Mouse (Mus musculus): ENCODE results near the gene C87499.

C87499 gene

DNA sequence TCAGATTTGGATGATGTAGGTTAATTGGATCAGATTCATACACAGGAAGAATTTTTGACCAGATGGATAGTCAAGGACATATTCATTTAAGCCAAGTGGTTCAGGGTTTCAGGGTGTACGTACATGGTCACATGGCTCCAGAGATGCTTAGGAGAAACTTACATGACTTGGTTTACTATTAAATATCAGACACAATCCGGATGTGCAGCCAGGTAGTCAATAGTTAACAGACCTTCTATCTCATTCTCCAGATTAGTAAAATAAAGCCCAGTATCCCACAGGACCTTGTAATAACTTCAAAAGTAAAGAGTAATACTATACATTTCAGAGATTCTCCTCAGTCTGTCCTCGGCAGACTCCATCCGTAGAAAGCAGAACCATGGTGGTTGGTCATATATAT lies at the start of gene C87499:
TSS of gene C87499 (minus strand) at position 101 of the 400 bp plus-strand sequence.
- in situ Hi-C loops (cut with MboI; ENCODE audit: low sequenced_read_pairs): no loop called here

DNA sequence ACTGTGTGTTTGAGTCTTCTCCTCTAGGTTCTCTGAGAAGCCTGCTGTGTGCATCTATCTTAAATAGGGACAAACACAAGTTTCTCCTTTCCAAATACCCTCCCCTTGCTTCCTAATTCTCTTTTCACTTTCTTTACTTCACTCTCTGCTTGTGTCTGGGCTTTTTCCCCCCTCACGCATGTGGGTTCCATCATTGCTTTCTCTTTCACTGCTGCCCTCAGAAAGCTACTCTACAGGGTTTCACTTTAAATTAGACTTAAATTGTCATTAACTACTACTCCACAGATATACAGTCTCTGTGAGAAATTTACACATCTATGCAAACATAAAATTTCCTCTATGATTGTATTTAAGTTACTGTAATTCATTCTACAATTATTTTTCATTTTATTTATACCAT lies 49.6 kb upstream of the C87499 start, which contains the start of gene Ifna2:
TSS of gene Ifna2 (minus strand) at position 101 of the 400 bp plus-strand sequence.
- in situ Hi-C loops (cut with MboI; ENCODE audit: low sequenced_read_pairs): no loop called here

DNA sequence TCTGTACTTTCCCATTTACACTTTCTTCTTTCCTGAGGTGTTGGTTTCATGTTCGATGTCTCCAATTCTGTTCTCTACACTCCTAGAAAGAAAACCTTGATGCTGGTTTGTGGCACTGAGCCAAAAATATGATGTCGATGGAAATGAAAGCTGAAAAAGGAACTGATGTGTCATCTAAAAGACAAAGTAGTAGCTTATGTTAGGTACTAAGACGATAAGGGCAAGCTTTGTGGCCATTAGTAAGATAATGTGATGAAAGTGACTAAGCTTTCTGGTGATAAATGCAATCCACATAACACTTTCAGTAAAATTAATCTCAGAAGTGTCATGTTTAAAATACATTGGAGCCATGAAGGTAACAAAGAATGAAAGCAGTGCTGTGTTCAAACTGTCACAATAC lies 47.1 kb upstream of the C87499 start:
- in situ Hi-C loops (cut with MboI; ENCODE audit: low sequenced_read_pairs): no loop called here

DNA sequence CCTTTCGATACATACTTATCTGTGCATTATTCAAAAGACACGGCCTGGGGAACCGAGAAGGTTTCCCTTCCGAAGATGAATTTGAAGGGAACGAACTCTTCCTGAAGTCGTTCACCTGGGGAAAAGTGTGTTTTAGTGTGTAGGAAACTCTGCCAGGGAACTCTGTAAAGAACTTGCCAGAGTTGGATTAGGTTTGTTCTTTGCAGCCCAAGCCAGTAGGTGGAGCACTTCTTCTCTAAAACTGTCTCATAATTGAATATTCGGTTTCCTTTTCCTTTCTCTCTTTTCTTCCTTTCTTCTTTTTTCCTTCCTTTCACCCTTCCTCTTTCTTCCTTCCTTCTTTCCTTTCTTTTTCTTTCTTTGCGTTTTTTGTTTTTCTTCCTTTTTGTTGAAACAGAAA lies 46.2 kb upstream of the C87499 start:
- in situ Hi-C loops (cut with MboI; ENCODE audit: low sequenced_read_pairs): no loop called here

DNA sequence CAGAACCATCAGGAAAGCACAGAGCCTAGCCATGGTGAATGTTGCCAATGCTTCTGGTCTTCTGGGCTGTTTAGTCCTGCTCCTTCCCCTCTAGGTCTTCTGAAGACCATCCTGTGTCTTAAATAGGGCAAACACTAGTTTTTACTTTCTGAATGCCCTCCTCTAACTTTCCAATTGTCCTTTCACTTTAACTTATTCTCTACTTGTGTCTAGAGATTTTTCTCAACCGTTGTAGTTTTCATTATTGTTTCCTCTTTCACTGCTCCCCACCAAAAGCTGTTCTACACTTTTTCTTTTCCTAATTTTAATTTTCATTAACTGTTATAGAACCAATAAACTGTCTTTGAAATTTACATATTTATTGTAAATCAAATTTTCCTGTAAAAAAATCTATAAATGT lies 42.6 kb upstream of the C87499 start, which contains the start of gene Ifna16:
TSS of gene Ifna16 (minus strand) at position 101 of the 400 bp plus-strand sequence.
- in situ Hi-C loops (cut with MboI; ENCODE audit: low sequenced_read_pairs): no loop called here

DNA sequence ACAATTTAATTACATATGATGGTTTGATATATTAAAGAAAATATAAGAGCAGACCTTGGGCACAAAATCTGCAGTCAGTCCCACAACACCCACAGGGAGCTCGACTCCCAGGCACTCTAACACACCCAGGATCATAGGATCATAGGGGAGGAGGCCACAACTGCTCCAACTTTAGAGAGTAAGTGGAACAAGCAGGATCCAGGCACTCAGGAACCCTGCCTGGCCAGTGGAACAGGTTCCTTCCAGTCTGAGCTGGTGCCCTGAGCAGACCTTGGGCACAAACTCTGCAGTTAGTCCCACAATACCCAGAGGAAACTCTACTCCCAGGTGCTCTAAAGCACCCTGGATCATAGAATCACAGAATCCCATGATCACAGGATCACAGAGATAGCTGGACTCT lies 21.2 kb upstream of the C87499 start:
- in situ Hi-C loops (cut with MboI; ENCODE audit: low sequenced_read_pairs): no loop called here

DNA sequence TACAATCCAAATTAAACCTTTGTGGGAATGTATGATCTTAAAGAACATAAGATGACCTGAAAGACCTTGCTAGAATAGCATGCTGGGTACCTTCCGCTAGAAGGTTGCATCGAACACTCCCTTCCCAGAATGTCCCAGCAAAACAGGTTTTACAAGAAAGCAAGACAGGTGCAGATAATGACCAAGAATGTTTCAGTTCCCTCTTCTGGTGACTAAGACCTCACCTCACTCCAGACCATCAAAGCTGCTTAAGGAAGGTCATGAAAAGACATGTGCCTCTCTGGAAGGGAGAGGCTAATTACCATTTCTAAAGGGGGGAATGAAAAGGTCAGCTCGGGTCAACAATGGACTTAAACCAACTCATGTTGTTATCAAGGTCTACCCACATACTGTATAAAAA lies 19.4 kb upstream of the C87499 start:
- in situ Hi-C loops (cut with MboI; ENCODE audit: low sequenced_read_pairs): no loop called here

DNA sequence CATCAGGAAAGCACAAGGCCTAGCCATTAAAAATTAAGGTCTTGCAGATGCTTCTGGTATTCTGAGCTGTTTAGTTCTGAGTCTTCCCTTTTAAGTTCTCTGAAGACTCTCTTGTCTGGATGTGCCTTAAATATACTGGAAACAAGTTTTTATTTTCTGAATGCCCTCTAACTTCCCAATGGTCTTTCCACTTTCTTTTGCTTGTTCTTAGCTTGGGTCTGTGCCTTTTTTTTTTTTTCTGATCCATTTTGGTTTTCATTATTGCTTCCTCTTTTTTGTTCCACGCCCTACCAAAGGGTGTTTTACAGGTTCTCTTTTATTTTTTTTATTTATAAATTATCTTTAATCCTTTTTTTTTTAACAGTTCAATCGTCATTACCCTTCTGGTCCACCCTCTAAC lies 10.1 kb upstream of the C87499 start, which contains the start of gene Ifna13:
TSS of gene Ifna13 (minus strand) at position 101 of the 400 bp plus-strand sequence.
- in situ Hi-C loops (cut with MboI; ENCODE audit: low sequenced_read_pairs): no loop called here

DNA sequence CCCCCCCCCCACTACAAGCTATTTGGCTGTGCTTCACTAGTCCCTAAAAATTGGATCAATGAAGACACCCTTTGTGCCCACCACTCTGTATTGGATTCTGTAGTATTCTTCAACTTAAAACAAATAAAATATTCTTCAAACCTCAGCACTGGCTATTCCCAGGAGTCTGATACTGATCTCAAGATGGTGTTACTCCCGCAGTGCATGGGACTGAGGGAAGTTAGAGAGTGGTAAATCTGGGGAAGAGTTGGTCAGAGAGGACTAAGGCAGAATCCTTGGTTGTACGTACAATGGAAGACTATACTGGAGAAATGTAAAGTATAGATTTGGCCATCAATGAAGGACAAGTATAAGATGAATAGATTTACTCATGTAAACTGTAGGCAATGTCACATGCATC lies 8.3 kb upstream of the C87499 start:
- in situ Hi-C loops (cut with MboI; ENCODE audit: low sequenced_read_pairs): no loop called here

DNA sequence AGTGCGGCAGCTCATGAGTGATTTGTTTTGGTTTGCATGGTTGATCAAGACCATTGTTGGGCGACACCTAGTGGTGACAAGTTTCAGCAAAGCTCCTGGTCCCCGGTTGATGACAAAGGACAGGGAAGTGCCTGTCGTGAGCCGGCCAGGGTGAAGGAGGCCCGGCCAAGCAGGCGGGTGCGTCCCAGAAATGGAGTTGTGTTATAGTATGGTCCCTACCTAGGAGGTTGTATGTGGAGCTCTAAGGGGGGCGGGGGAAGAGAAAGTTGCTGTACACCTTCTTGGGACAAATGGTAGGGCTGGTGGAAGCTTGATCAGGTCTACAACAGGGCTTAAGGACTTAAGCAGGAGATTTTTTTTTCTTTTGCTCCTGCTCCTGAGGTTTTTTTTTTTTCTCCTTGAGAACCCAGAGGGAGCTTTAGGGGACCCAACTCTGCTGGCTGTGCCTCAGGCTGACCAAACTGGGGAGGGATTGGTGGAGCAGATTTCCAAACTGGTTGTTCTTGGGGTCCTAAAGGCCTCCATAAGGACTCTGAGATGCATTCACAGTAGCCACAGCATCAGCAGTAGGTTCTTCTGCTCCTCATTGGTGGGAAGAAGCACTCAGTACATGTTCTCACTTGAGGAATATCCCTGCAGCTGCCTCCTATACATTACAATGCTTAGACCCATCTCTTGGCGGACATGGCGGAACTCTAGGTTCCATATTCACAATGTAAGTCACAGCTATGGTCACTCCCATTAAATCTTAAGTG lies 7.0 kb upstream of the C87499 start:
- in situ Hi-C loops (cut with MboI; ENCODE audit: low sequenced_read_pairs): no loop called here

DNA sequence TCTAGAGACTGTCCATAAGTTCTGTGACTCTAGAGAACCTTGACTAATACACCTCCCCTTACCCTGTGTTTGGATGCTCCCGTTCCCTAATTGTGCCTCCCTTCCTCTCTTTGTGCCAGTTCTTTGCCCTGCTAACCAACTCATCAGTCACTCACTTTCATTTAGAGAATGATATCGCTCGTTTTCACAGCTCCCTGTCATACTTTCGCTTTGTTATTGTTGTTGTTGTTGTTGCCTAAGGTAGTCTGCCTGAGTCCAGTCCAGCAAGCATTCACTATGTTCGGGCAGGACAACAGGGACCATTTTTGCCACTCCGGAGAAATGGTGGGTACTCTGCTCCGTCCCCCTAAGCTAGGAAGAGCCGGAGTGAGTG lies 6.5 kb upstream of the C87499 start:
- in situ Hi-C loops (cut with MboI; ENCODE audit: low sequenced_read_pairs): no loop called here

DNA sequence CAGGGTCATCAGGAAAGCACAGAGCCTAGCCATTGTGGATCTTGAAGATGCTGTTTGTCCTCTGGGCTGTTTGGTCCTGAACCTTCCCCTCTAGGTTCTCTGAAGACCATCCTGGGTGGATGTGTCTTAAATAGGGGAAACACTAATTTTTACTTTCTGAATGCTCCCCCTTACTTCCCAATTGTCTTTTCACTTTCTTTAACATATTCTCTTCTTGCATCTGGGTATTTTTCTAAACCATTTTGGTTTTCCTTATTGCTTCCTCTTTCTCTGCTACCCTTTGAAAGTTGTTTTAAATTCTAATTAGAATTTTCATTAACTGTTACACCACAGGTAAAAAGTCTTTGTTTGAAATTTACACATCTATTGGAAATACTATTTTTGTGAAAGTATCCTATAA lies 30.9 kb downstream of the C87499 start, which contains the start of gene Ifna12:
TSS of gene Ifna12 (minus strand) at position 101 of the 400 bp plus-strand sequence.
- in situ Hi-C loops (cut with MboI; ENCODE audit: low sequenced_read_pairs): no loop called here

DNA sequence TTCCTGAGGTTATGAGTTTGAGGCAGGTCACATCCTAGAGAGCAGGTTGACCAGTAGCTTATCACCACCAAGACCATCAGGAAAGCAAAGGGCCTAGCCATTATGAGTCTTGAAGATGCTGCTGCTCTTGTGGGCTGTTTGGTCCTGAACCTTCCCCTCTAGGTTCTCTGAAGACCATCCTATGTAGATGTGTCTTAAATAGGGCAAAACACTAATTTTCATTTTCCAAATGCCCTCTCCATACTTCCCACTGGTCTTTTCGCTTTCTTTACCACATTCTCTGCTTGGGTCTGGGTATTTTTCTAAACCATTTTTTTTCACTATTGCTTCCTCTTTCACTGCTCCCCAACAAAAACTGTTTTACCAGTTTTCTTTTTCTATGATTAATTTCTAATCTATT lies 41.9 kb downstream of the C87499 start, which contains the start of gene Ifna9:
TSS of gene Ifna9 (minus strand) at position 101 of the 400 bp plus-strand sequence.
- in situ Hi-C loops (cut with MboI; ENCODE audit: low sequenced_read_pairs): no loop called here
